8 mouse cellular contexts compared by ENCODE assay signal in the genomic region with DNA sequence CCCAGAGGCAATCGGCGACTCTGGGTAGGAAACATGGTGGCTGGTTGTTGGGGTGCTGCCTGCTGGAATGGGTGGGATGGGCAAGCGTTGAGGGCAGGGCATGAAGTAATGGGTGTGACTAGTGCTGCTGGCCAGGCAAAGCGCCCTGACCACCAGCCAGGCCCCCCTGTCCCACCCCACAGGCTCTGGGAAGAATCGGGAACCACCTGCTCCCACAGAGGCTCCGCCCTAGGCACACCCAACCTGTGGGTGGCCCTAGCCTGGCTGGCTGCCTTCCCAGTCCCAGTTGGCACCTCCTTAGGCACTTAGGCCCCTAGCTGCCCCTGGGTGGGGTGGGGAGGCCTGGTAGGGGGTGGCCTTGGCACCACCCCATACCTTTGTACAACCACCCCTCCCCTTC. TPM values are rescaled to one million over a fixed set of nuclear protein-coding genes. Genes with fewer than 3 reads are reported as not detected.
DNase-seq lines count a peak whose midpoint lies in the region; ATAC-seq and TF ChIP-seq lines count a peak whose summit lies in the region.

No protein-coding gene starts in this region.

- no peaks in the 10 kb centered on the region for H3K9me3 ChIP-seq in midbrain, embryonic 10.5 days (replicated peaks)
- H3K9me3 ChIP-seq in midbrain, postnatal 0 days (ENCODE audit: low read length) = no peaks in the 10 kb centered on the region
- H3K9me3 ChIP-seq in embryonic facial prominence, embryonic 13.5 days = no peaks in the 10 kb centered on the region
- no peaks in the 10 kb centered on the region for H3K9me3 ChIP-seq in heart, embryonic 14.5 days (ENCODE audit: control insufficient read depth, low read length)
- no peaks in the 10 kb centered on the region for H3K9me3 ChIP-seq in kidney, embryonic 16.5 days (ENCODE audit: low read length)

- no peak overlapping the region for H3K4me2 ChIP-seq in midbrain, postnatal 0 days (ENCODE audit: low read depth, low read length, poor library complexity, severe bottlenecking)
- no peak overlapping the region for H3K4me2 ChIP-seq in embryonic facial prominence, embryonic 13.5 days
- H3K4me2 ChIP-seq in heart, embryonic 14.5 days (ENCODE audit: low read length) = peak overlapping the region; percentile 25
- H3K4me2 ChIP-seq in kidney, embryonic 16.5 days (replicated peaks; ENCODE audit: low read depth, low read length) = no peak overlapping the region

- DNase-seq in midbrain, embryonic 10.5 days (ENCODE audit: low spot score) = no peak
- no peak for DNase-seq in midbrain, postnatal 0 days (ENCODE audit: low spot score)
- peak; percentile 68 for DNase-seq in lung, postnatal 14 days
- DNase-seq in c-Kit-positive CD71-positive TER-119-positive erythroid progenitor cells, embryonic 14.5 days (ENCODE audit: low spot score) = no peak
- no peak for DNase-seq in urinary bladder, postnatal 4 days (ENCODE audit: low spot score in 2 of 2)

- H3K27ac ChIP-seq in midbrain, embryonic 10.5 days (replicated peaks) = peak overlapping the region; percentile 100
- no peak overlapping the region for H3K27ac ChIP-seq in midbrain, postnatal 0 days (ENCODE audit: low read depth, low read length)
- H3K27ac ChIP-seq in embryonic facial prominence, embryonic 13.5 days = no peak overlapping the region; the same call in 1 of the 2 replicates
- peak overlapping the region in 1 of 2 experiments; percentile 99; a peak in 2 of 4 replicates for H3K27ac ChIP-seq in heart, embryonic 14.5 days (replicated peaks in 1 of 2; ENCODE audit: control insufficient read depth in 1 of 2, insufficient read depth in 1 of 2, low read depth in 2 of 2, low read length in 2 of 2)
- H3K27ac ChIP-seq in kidney, embryonic 16.5 days (ENCODE audit: low read length) = 0 out of 2 replicates have a peak overlapping the region, but pooled peaks have one; percentile 69

- peak overlapping the region; percentile 84 for H3K4me3 ChIP-seq in midbrain, embryonic 10.5 days
- no peak overlapping the region for H3K4me3 ChIP-seq in midbrain, postnatal 0 days (ENCODE audit: low read depth, low read length)
- no peak overlapping the region for H3K4me3 ChIP-seq in embryonic facial prominence, embryonic 13.5 days
- no peak overlapping the region for H3K4me3 ChIP-seq in heart, embryonic 14.5 days (ENCODE audit: control insufficient read depth in 1 of 2, insufficient read depth in 1 of 2, low read depth in 1 of 2, low read length in 2 of 2)
- no peak overlapping the region for H3K4me3 ChIP-seq in kidney, embryonic 16.5 days (ENCODE audit: low read length)

- H3K27me3 ChIP-seq in midbrain, embryonic 10.5 days (ENCODE audit: low read depth, poor library complexity, severe bottlenecking) = no peaks in the 10 kb centered on the region
- H3K27me3 ChIP-seq in midbrain, postnatal 0 days (ENCODE audit: insufficient read depth, low read length) = no peaks in the 10 kb centered on the region
- no peaks in the 10 kb centered on the region for H3K27me3 ChIP-seq in embryonic facial prominence, embryonic 13.5 days
- H3K27me3 ChIP-seq in heart, embryonic 14.5 days (ENCODE audit: control insufficient read depth, insufficient read depth, low read length) = no peaks in the 10 kb centered on the region
- no peaks in the 10 kb centered on the region for H3K27me3 ChIP-seq in kidney, embryonic 16.5 days (ENCODE audit: insufficient read depth, low read length)

- H3K4me1 ChIP-seq in midbrain, embryonic 10.5 days = peaks cover 75% of the 10 kb centered on the region
- peaks cover 5% of the 10 kb centered on the region; the same call in 1 of the 2 replicates for H3K4me1 ChIP-seq in midbrain, postnatal 0 days (ENCODE audit: insufficient read depth, low read length)
- peaks cover 48% of the 10 kb centered on the region for H3K4me1 ChIP-seq in embryonic facial prominence, embryonic 13.5 days
- H3K4me1 ChIP-seq in heart, embryonic 14.5 days (ENCODE audit: control insufficient read depth in 2 of 2, insufficient read depth in 2 of 2, low read length in 2 of 2) = peaks cover 19 to 43% of the 10 kb centered on the region in 2 experiments
- peaks cover 46% of the 10 kb centered on the region for H3K4me1 ChIP-seq in kidney, embryonic 16.5 days (ENCODE audit: insufficient read depth, low read length)

- WGBS in midbrain, embryonic 10.5 days = 86% methylated on average over 6 of the region's 6 CpGs
- WGBS in midbrain, postnatal 0 days = 85% methylated on average over 6 of the region's 6 CpGs
- WGBS in embryonic facial prominence, embryonic 13.5 days = 87% methylated on average over 6 of the region's 6 CpGs
- WGBS in heart, embryonic 14.5 days = 75% methylated on average over 6 of the region's 6 CpGs
- WGBS in kidney, embryonic 16.5 days = 84% methylated on average over 6 of the region's 6 CpGs

- no peak for ATAC-seq in midbrain, postnatal 0 days (ENCODE audit: low FRiP score)
- no peak for ATAC-seq in embryonic facial prominence, embryonic 13.5 days (ENCODE audit: insufficient number of reproducible peaks, insufficient read depth, low FRiP score, low TSS enrichment, low read depth)
- ATAC-seq in heart, embryonic 14.5 days (ENCODE audit: insufficient number of reproducible peaks, insufficient read depth, low FRiP score, low read depth) = no peak
- no peak for ATAC-seq in kidney, embryonic 16.5 days (ENCODE audit: low FRiP score, low TSS enrichment)

- no peak for TF ChIP-seq CTCF in midbrain, postnatal 0 days (IDR thresholded peaks at IDR 0.05)

- no peak overlapping the region for H3K9ac ChIP-seq in midbrain, postnatal 0 days (replicated peaks; ENCODE audit: low read length, poor library complexity, severe bottlenecking)
- peak overlapping the region; percentile 37 for H3K9ac ChIP-seq in embryonic facial prominence, embryonic 13.5 days
- peak overlapping the region; percentile 99 for H3K9ac ChIP-seq in heart, embryonic 14.5 days (ENCODE audit: low read length)
- no peak overlapping the region for H3K9ac ChIP-seq in kidney, embryonic 16.5 days (replicated peaks; ENCODE audit: low read length)

- peaks cover 48% of the 10 kb centered on the region for H3K36me3 ChIP-seq in midbrain, embryonic 10.5 days
- H3K36me3 ChIP-seq in midbrain, postnatal 0 days (ENCODE audit: insufficient read depth, low read length) = peaks cover 15% of the 10 kb centered on the region
- peaks cover 43% of the 10 kb centered on the region for H3K36me3 ChIP-seq in embryonic facial prominence, embryonic 13.5 days
- peaks cover 51% of the 10 kb centered on the region for H3K36me3 ChIP-seq in heart, embryonic 14.5 days (ENCODE audit: control insufficient read depth, insufficient read depth, low read length)
- H3K36me3 ChIP-seq in kidney, embryonic 16.5 days (ENCODE audit: insufficient read depth, low read length) = peaks cover 39% of the 10 kb centered on the region

RNA-seq across cellular contexts. Expression of a gene that starts 2.2 kb away (rescaled TPM):
- 17.8 and 19.7 TPM in 2 replicates for polyA plus RNA-seq in midbrain, embryonic 10.5 days (2016; fragmentation: Nextera tagmentation; extraction: Ambion mirVana)
- 114 and 143 TPM in 2 replicates for total RNA-seq in midbrain, postnatal 0 days (2014; rRNA removed)
- 16.3 and 17.2 TPM in 2 replicates for polyA plus RNA-seq in midbrain, postnatal 0 days (2015; fragmentation: Nextera tagmentation; extraction: Ambion mirVana)
- polyA plus RNA-seq in embryonic facial prominence, embryonic 13.5 days (2015; fragmentation: Nextera tagmentation; extraction: Ambion mirVana) = 21.2 and 25.7 TPM in 2 replicates
- polyA plus RNA-seq in heart, embryonic 14.5 days (2014; fragmentation: Nextera tagmentation; extraction: Ambion mirVana) = 21.2 and 25.8 TPM in 2 replicates
- polyA plus RNA-seq in kidney, embryonic 16.5 days (2015; fragmentation: Nextera tagmentation; extraction: Ambion mirVana) = 15.9 and 16.8 TPM in 2 replicates

RNA-seq across cellular contexts. Expression of a gene that starts 5.3 kb away (rescaled TPM):
- polyA plus RNA-seq in midbrain, embryonic 10.5 days (2016; fragmentation: Nextera tagmentation; extraction: Ambion mirVana) = 7.8 and 9.3 TPM in 2 replicates
- 273 and 276 TPM in 2 replicates for total RNA-seq in midbrain, postnatal 0 days (2014; rRNA removed)
- polyA plus RNA-seq in midbrain, postnatal 0 days (2015; fragmentation: Nextera tagmentation; extraction: Ambion mirVana) = 120 and 121 TPM in 2 replicates
- polyA plus RNA-seq in embryonic facial prominence, embryonic 13.5 days (2015; fragmentation: Nextera tagmentation; extraction: Ambion mirVana) = 6.8 and 9.8 TPM in 2 replicates
- polyA plus RNA-seq in heart, embryonic 14.5 days (2014; fragmentation: Nextera tagmentation; extraction: Ambion mirVana) = 1.6 and 2.6 TPM in 2 replicates
- polyA plus RNA-seq in kidney, embryonic 16.5 days (2015; fragmentation: Nextera tagmentation; extraction: Ambion mirVana) = 6.4 and 7.3 TPM in 2 replicates

RNA-seq across cellular contexts. Expression of a gene that starts 7.5 kb away (rescaled TPM):
- polyA plus RNA-seq in midbrain, embryonic 10.5 days (2016; fragmentation: Nextera tagmentation; extraction: Ambion mirVana) = 463 and 481 TPM in 2 replicates
- 231 and 259 TPM in 2 replicates for total RNA-seq in midbrain, postnatal 0 days (2014; rRNA removed)
- 607 and 661 TPM in 2 replicates for polyA plus RNA-seq in midbrain, postnatal 0 days (2015; fragmentation: Nextera tagmentation; extraction: Ambion mirVana)
- 491 and 513 TPM in 2 replicates for polyA plus RNA-seq in embryonic facial prominence, embryonic 13.5 days (2015; fragmentation: Nextera tagmentation; extraction: Ambion mirVana)
- 988 and 1,015 TPM in 2 replicates for polyA plus RNA-seq in heart, embryonic 14.5 days (2014; fragmentation: Nextera tagmentation; extraction: Ambion mirVana)
- 676 and 688 TPM in 2 replicates for polyA plus RNA-seq in kidney, embryonic 16.5 days (2015; fragmentation: Nextera tagmentation; extraction: Ambion mirVana)

RNA-seq across cellular contexts. Expression of a gene that starts 19.9 kb away (rescaled TPM):
- polyA plus RNA-seq in midbrain, embryonic 10.5 days (2016; fragmentation: Nextera tagmentation; extraction: Ambion mirVana) = 91.8 and 135 TPM in 2 replicates
- 315 and 337 TPM in 2 replicates for total RNA-seq in midbrain, postnatal 0 days (2014; rRNA removed)
- polyA plus RNA-seq in midbrain, postnatal 0 days (2015; fragmentation: Nextera tagmentation; extraction: Ambion mirVana) = 760 and 829 TPM in 2 replicates
- polyA plus RNA-seq in embryonic facial prominence, embryonic 13.5 days (2015; fragmentation: Nextera tagmentation; extraction: Ambion mirVana) = 142 and 162 TPM in 2 replicates
- polyA plus RNA-seq in heart, embryonic 14.5 days (2014; fragmentation: Nextera tagmentation; extraction: Ambion mirVana) = 79.4 and 80.7 TPM in 2 replicates
- polyA plus RNA-seq in kidney, embryonic 16.5 days (2015; fragmentation: Nextera tagmentation; extraction: Ambion mirVana) = 96.2 and 101 TPM in 2 replicates

RNA-seq across cellular contexts. Expression of a gene that starts 26.8 kb away (rescaled TPM):
- 10.6 and 11.2 TPM in 2 replicates for polyA plus RNA-seq in midbrain, embryonic 10.5 days (2016; fragmentation: Nextera tagmentation; extraction: Ambion mirVana)
- 2.3 and 2.8 TPM in 2 replicates for total RNA-seq in midbrain, postnatal 0 days (2014; rRNA removed)
- polyA plus RNA-seq in midbrain, postnatal 0 days (2015; fragmentation: Nextera tagmentation; extraction: Ambion mirVana) = 4.1 and 5.3 TPM in 2 replicates
- polyA plus RNA-seq in embryonic facial prominence, embryonic 13.5 days (2015; fragmentation: Nextera tagmentation; extraction: Ambion mirVana) = 11.0 and 11.6 TPM in 2 replicates
- polyA plus RNA-seq in heart, embryonic 14.5 days (2014; fragmentation: Nextera tagmentation; extraction: Ambion mirVana) = 7.7 and 11.1 TPM in 2 replicates
- polyA plus RNA-seq in kidney, embryonic 16.5 days (2015; fragmentation: Nextera tagmentation; extraction: Ambion mirVana) = 15.2 and 15.3 TPM in 2 replicates

Comparison
In these comparisons a context has a peak if more than half of its experiments do, and no peak if none do; other contexts are left out.
1. H3K27ac ChIP-seq: peak in midbrain, embryonic 10.5 days (single experiment) and kidney, embryonic 16.5 days (single experiment); none in midbrain, postnatal 0 days (single experiment) and embryonic facial prominence, embryonic 13.5 days (single experiment).
2. RNA of a gene that starts 5.3 kb away (polyA plus RNA-seq): 120 to 121 TPM in midbrain, postnatal 0 days; 6.8 to 9.8 TPM in embryonic facial prominence, embryonic 13.5 days, 7.8 to 9.3 TPM in midbrain, embryonic 10.5 days, 6.4 to 7.3 TPM in kidney, embryonic 16.5 days and 1.6 to 2.6 TPM in heart, embryonic 14.5 days; every median in the first group is over 10 times any median in the second.
3. H3K9ac ChIP-seq: peak in embryonic facial prominence, embryonic 13.5 days (single experiment) and heart, embryonic 14.5 days (single experiment); none in midbrain, postnatal 0 days (single experiment) and kidney, embryonic 16.5 days (single experiment).